Mouse (Mus musculus): ENCODE measurements around the gene E130116L18Rik. TPM values are rescaled to one million over a fixed set of nuclear protein-coding genes. Genes with fewer than 3 reads are reported as not detected.
"Not testable (repeated sequence)": the region's sequence is repeated elsewhere in the genome, so short reads cannot be mapped to it uniquely, and the experiment has no call there.

E130116L18Rik gene
- total and polyA plus RNA-seq, 2 experiments from 2014 or later = 2.0 TPM; not detected in 1

DNA sequence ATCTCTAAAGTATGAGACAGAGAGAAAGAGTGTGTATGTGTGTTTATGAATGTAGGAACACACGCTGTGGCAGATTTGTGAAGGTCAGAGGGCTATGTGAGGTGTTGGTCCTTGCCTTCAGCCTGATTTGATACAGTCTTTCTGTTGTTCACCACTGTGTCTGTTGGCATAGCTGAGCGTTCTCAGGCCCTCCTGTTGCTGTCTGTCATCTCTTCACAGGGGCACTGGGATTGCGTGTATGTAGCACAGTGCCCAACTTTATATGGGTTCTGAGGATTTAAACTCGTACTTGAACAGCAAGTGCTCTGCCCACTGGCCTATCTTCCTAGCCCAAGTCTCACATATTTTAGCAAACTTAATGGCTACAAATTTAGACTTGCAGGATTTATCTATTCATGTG lies 39.4 kb downstream of the E130116L18Rik start:
- no peaks in the 10 kb centered on the region for H3K4me1 ChIP-seq (ENCODE audit: insufficient read depth)
- H3K9me3 ChIP-seq (ENCODE audit: low read length) = no peaks in the 10 kb centered on the region
- no peak overlapping the region for H3K4me3 ChIP-seq (ENCODE audit: low read depth, low read length)
- H3K27ac ChIP-seq (ENCODE audit: low read depth, low read length) = no peak overlapping the region
- no peaks in the 10 kb centered on the region for H3K27me3 ChIP-seq (ENCODE audit: insufficient read depth, low read length)
- no peak for TF ChIP-seq CTCF (IDR thresholded peaks at IDR 0.05; ENCODE audit: low read depth)
- H3K36me3 ChIP-seq (ENCODE audit: insufficient read depth) = no peaks in the 10 kb centered on the region
- WGBS = 77% methylated on average over 4 of the region's 4 CpGs
- no peak overlapping the region for H3K4me2 ChIP-seq (ENCODE audit: low read depth)
- DNase-seq (no peak), ATAC-seq (no peak)
- no peak overlapping the region for H3K9ac ChIP-seq

DNA sequence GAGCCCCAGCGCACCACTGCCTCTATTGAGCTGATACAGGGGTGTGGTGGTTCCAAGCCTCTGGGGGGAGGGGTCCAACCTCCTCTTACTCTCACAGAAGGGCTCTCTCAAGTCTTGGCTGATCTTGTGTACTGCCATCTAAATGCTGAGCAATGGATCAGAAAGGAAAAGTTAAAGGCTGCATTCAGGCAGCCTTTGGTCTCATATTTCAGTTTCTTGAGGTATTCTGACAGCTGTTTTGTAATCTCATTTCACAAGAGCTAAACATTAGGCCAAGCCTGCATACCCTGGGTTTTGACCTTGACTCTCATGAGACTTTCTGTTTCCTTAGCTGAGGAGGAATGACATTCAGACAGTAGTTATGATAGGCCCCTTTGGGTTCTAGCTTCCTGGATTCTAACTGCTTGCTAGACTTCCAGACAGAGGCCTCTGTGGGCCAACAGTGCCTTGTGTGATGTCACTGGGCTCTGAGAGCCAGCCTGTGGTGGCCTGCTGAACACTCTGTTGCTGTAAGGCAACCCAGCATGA lies 41.9 kb downstream of the E130116L18Rik start, which contains the start of gene Galntl5:
Galntl5 (plus strand) TSS at position 457 of the 528 bp plus-strand sequence.
- ATAC-seq = no peak
- TF ChIP-seq CTCF (IDR thresholded peaks at IDR 0.05; ENCODE audit: low read depth) = no peak
- no peak within 1 kb of the TSS for H3K4me2 ChIP-seq (ENCODE audit: low read depth)
- no peaks in the 10 kb centered on the region for H3K9me3 ChIP-seq (ENCODE audit: low read length)
- DNase-seq = no peak
- H3K9ac ChIP-seq = no peak within 1 kb of the TSS
- no peaks in the 10 kb centered on the region for H3K4me1 ChIP-seq (ENCODE audit: insufficient read depth)
- no peaks in the 10 kb centered on the region for H3K27me3 ChIP-seq (ENCODE audit: insufficient read depth, low read length)
- WGBS = 90% methylated on average over 1 of the region's 1 CpGs
- no peaks in the 10 kb centered on the region for H3K36me3 ChIP-seq (ENCODE audit: insufficient read depth)
- no peak within 1 kb of the TSS for H3K4me3 ChIP-seq (ENCODE audit: low read depth, low read length)
- no peak within 1 kb of the TSS for H3K27ac ChIP-seq (ENCODE audit: low read depth, low read length)

DNA sequence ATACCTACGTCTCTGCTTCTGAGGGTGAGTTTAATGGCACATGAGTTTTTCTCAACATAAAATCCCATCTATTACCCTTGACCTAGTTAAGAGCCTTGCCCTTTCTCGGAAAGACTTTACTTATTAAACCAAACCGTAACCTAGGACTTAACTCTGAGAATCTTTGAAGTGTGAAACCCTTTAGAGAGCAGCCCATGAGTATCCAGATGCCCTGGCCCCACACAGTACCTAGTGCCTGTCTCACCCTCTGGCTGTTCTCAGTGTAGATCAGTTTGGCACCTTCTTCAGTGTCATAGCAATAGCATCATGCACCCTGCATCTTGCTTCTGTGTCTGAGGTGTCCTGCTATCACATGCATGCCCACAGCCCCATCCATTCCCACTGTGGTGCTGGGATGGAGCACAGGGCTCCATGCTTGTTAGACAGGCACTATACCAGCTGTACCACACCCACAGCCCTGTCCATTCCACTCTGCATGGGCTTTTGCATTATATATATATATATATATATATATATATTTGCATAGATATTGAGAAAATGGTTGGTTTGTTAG lies 42.9 kb downstream of the E130116L18Rik start:
- Histone ChIP-seq H3K36me3 (ENCODE audit: insufficient read depth) (no peaks in the 10 kb centered on the region), H3K4me1 (ENCODE audit: insufficient read depth) (no peaks in the 10 kb centered on the region), H3K4me2 (ENCODE audit: low read depth) (no peak overlapping the region), H3K27ac (ENCODE audit: low read depth, low read length) (no peak overlapping the region), H3K27me3 (ENCODE audit: insufficient read depth, low read length) (no peaks in the 10 kb centered on the region), H3K9me3 (ENCODE audit: low read length) (no peaks in the 10 kb centered on the region), H3K4me3 (ENCODE audit: low read depth, low read length) (no peak overlapping the region), H3K9ac (no peak overlapping the region)
- DNase-seq (no peak), ATAC-seq (no peak)
- WGBS = 91% methylated on average over 3 of the region's 3 CpGs
- no peak for TF ChIP-seq CTCF (IDR thresholded peaks at IDR 0.05; ENCODE audit: low read depth)

DNA sequence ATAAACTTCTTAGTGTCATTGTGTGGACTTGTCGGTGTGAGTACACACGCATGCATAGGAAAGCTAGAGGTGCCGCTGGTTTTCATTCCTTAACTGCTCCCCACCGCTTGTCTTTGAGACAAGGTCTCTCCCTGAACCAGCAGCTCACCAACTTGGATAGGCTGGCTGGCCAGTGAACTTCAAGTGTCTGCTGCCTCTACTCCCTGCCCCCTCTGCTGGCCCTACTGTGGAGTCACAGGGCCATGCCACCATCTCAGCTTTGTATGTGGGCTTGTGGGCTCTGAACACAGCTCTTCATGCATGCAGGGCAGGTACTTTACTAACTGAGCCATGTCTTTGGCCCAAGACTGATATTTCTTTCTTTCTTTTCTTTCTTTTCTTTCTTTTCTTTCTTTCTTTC lies 43.7 kb downstream of the E130116L18Rik start:
- no peak for DNase-seq
- Histone ChIP-seq H3K36me3 (ENCODE audit: insufficient read depth) (no peaks in the 10 kb centered on the region), H3K4me3 (ENCODE audit: low read depth, low read length) (no peak overlapping the region), H3K4me1 (ENCODE audit: insufficient read depth) (no peaks in the 10 kb centered on the region), H3K9me3 (ENCODE audit: low read length) (no peaks in the 10 kb centered on the region), H3K27me3 (ENCODE audit: insufficient read depth, low read length) (no peaks in the 10 kb centered on the region), H3K27ac (ENCODE audit: low read depth, low read length) (no peak overlapping the region), H3K9ac (no peak overlapping the region), H3K4me2 (ENCODE audit: low read depth) (no peak overlapping the region)
- ATAC-seq = no peak
- TF ChIP-seq CTCF (IDR thresholded peaks at IDR 0.05; ENCODE audit: low read depth) = 0 out of 2 replicates have a peak, but pooled peaks have one; percentile 6
- WGBS = 91% methylated on average over 4 of the region's 4 CpGs

DNA sequence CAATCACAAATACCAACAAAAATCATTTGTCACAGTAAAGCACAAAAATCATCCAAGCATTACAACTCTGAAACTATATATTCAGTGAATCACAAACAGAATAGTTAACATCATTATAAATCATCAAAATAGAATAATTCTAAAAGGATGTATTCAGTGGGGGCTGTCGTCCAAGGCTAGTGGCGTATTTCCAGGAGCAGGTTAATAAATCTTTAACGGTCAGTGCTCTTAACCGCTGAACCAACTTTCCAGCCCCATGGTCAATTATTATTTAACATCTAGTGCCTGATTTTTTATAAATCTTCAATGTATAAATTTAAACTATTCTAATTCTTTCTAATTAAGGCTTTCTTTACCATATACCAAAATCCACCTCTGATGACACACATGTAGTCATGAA lies 44.4 kb downstream of the E130116L18Rik start:
- H3K4me3 ChIP-seq (ENCODE audit: low read depth, low read length); H3K27me3 ChIP-seq (ENCODE audit: insufficient read depth, low read length); DNase-seq; H3K9me3 ChIP-seq (ENCODE audit: low read length); H3K27ac ChIP-seq (ENCODE audit: low read depth, low read length); H3K4me2 ChIP-seq (ENCODE audit: low read depth); H3K36me3 ChIP-seq (ENCODE audit: insufficient read depth); H3K9ac ChIP-seq; H3K4me1 ChIP-seq (ENCODE audit: insufficient read depth); ATAC-seq: not testable (repeated sequence)
- 89% methylated on average over 4 of the region's 4 CpGs for WGBS

DNA sequence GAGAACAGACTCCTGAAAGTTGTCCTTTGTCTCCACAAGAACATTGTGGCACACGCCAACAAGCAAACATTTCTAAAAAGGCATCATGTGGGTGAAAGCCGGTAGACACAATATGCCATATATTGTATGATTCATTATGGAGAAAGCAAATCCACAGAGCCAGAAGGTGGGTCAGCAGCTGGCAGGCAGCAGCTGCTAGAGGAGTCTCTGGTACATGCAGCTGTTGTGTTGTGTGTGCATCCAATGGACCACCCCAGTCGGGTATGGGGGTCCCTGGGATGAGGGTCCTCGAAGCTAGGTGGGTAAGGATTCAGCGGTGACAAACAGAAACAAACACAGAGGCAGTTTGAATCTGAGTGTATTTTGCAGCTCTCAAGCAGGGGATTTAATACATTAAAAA lies 45.0 kb downstream of the E130116L18Rik start:
- H3K4me1 ChIP-seq (ENCODE audit: insufficient read depth); H3K36me3 ChIP-seq (ENCODE audit: insufficient read depth); H3K9ac ChIP-seq; H3K4me3 ChIP-seq (ENCODE audit: low read depth, low read length); H3K4me2 ChIP-seq (ENCODE audit: low read depth); H3K27ac ChIP-seq (ENCODE audit: low read depth, low read length); H3K27me3 ChIP-seq (ENCODE audit: insufficient read depth, low read length); H3K9me3 ChIP-seq (ENCODE audit: low read length); DNase-seq; ATAC-seq: not testable (repeated sequence)
- 94% methylated on average over 5 of the region's 5 CpGs for WGBS

Other genes starting within 250 kb of the E130116L18Rik start
- 62.4 and 72.2 TPM in 2 replicates for gene Prkag2, start 122.5 kb downstream of the E130116L18Rik start, total RNA-seq (2014; rRNA removed)
- gene Prkag2, start 122.5 kb downstream of the E130116L18Rik start, polyA plus RNA-seq (2015; fragmentation: Nextera tagmentation; extraction: Ambion mirVana) = 94.9 and 112 TPM in 2 replicates
- gene Galntl5, start 41.7 kb downstream of the E130116L18Rik start, total RNA-seq (2014; rRNA removed) = not detected in 2 replicates
- gene Galntl5, start 41.7 kb downstream of the E130116L18Rik start, polyA plus RNA-seq (2015; fragmentation: Nextera tagmentation; extraction: Ambion mirVana) = not detected in 2 replicates
- gene Galnt11, start 1.2 kb downstream of the E130116L18Rik start, total RNA-seq (2014; rRNA removed) = 55.1 and 57.1 TPM in 2 replicates
- 34.6 and 43.8 TPM in 2 replicates for gene Galnt11, start 1.2 kb downstream of the E130116L18Rik start, polyA plus RNA-seq (2015; fragmentation: Nextera tagmentation; extraction: Ambion mirVana)